Mouse (Mus musculus) c-Kit-positive CD71-positive TER-119-negative erythroid progenitor cells, embryonic 14.5 days (primary cell): ENCODE measurements around the gene Tmem87b.

ENCODE experiments used
- DNase-seq: peaks from one replicate; pipeline ENCODE4 v3.0.0-alpha.2; 2013; ENCODE audit warnings: low read depth

The Tmem87b gene

DNA sequence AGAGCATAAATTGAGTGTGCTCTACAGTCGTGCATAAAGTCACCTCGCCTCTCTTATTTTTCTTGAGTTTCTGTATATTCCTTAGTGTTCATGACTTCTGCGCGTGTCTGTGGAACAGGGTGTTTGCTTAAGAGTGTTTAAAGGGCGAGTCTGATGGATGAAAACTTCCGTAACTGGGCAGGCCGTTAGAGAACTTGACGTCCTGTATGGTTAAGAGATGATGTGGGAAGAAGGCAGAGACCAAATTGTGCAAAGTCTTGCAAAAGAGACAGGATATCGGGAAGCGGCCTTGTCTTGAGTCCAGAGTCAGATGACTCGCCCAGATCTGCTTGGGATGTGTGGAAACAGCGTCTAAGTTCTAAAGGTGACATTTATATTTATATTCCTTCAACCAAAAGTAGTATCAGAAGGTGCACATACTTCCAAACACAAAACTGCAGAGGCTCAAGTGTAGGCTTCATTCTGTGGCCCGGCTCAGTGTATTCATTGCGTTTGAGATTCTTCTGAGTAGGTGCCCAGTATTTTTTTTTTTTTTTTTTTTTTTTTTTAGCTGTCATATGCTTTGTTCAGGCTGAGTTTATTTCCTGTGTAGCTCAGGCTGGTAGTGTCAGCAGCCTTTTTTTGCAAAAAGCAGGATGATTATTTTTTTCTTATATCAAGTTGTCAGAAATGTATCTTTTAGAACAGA, 1.2 kb downstream of the Tmem87b start:
- no peak for DNase-seq

DNA sequence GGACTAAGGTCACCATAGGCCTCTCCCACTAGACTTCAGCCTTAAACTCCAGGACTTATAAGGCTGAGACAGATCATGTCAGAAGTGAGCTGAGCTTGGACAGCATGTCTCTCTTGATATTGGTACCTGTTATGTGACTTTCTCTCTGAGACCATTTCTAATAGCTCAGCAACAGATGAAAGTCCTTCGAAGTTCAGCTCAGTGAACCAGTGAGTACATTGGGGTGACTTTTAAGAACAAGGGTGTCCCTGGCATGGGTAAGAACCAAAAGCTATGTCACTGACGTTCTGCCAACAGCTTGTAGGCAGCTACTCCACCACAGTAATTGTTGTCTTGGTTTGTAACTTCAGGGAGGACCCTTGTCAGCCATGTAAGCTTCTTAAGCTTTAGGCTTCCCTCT, 2.7 kb downstream of the Tmem87b start:
- DNase-seq, result no peak

DNA sequence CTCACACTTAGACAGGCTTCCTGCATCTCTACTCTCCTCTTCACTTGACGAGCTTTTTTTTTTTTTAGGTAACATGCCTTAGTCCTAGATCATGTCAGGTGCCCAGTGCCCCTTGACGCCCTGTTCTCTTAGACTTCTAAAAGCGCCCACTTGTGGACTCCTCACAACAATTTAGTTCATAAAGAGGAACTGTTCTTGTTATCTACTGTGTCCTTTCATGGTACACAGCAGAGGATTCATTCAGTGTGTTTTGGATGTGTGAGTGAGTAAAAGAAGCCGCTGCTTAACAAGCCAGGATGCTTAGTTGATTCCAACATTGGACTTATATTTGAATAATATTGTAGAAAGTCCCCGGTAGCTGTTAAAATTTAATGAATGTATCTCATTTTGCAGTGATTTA, 6.0 kb downstream of the Tmem87b start:
- DNase-seq, result no peak

DNA sequence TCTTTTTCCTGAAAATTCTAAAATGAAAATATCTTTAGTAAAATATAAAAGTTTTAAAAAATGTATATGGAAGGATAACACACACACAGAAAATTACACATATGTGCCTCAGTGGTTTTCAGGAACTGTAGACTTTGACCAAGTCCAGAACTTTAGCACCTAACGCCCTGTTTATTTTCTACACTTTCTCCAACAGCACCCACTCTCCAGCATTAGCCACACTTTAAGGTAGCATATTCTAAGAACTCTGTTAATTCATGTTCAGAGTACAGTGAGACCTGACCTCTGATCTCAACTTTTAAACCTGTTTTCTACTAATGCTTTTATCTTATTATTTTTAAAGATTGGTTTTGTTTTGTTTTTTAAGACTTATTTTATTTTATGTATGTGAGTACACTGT, 9.9 kb downstream of the Tmem87b start:
- DNase-seq, result no peak

DNA sequence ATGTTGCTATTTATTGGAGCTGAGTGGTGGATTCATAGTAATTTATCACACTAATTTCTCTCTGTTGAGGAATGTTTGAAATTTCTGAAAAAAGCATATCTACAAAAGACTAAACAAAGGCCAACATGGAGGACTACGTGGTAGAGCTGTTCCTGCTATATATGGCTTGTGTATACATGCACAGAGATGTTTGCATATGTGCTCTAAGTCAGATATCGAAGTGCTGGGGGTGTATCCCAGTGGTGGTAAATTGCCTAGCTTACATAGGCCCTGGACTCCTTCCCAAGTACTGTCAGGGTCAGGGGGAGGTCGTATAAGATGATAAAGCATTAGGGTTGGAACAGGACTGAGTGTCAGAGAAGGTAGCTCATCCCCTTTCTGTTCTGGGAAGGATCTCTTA, 14.7 kb downstream of the Tmem87b start:
- no peak for DNase-seq

DNA sequence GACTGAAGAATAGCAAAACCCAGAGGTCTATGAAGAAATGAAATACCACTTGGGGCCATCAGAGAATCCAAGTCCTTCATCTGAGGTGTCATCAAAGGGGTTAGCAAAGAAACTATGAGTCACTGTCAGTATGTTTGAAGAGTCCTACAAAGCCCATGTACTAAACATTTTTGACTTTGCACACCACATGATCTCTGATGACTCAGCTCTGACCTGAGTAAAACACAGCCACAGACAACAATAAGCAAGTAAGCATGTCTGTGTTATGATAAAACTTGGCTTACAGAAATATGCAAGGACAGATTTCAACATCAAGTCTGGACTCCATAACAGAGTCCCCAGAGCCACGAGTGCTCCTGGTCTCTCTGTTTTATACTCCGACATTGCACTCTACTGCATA, 15.1 kb downstream of the Tmem87b start:
- DNase-seq, result no peak

DNA sequence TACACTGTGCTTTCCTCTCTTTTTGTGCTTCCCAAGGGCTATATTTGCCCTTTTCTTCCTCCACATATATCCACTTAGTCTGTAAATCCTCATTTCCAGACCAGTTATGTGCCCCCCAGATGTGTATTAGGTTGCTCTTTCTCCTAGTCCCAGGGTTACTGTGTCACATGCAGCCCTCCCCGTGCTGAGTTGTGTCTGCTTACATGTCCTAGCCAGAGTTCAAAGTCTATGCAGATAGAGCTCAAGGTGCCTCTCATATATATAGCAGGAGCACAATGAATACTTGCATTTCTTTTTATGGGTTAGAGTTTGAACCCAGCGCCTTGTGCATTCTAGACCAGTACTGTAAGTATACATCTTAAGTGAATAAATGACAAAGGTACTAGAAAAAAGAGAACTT, 15.5 kb downstream of the Tmem87b start:
- DNase-seq, result no peak

DNA sequence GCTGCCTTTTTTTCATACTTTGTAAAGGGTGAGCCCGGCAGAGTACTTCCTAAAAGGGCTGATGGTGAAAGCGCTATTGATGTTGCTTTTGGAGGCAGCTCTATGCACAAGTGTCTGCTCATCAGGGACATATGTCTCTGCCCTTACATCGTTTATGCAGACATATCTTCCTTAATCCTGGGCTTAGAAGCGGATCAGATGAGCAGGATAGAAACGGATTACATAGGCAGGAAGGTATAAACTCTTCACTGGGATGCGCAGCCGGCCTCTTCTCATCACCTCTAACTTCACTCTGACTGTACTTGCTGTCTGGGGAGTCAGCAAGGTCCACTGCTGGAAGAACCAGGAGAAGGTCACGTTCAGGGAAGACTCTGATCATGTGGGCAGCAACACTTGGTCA, 19.6 kb downstream of the Tmem87b start:
- DNase-seq, result no peak

DNA sequence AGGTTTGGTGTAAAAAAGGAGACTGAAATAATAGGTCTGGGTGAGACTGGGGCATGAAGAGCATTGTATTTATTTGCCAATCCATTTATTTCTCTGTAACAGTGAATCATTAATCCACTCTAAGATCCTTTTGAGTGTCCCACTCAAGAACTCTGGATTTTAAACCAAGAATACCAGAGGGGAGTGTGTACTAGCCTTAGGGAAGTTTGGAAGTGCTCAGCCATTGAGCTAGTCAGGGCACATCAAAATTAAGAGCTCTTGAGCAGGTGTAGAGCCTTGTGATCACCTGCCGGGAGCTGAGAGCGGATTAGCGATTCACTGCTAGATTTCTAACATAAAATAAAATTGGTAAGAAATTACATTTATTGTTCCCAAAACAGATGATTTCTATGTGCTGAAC, 20.7 kb downstream of the Tmem87b start:
- DNase-seq, result no peak

DNA sequence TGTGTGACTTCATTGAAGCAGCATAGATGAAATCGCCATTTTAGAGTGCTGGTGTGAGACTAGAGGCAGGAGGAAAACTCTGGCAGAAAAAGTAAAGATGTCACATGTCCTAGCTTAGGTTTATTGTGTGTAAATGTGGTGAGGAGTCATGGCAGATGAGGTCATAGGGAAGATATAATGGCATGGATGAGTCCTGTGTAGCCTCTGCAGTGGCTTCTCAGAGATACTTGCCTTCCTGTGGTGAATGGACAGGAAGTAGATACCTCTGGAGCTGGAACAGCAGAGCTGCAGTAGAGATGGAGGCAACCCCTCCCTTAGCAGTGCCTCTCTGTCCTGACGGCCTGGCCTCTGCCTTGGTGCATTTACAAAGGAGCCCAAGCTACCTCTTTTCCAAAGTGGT, 21.6 kb downstream of the Tmem87b start:
- DNase-seq, result no peak

DNA sequence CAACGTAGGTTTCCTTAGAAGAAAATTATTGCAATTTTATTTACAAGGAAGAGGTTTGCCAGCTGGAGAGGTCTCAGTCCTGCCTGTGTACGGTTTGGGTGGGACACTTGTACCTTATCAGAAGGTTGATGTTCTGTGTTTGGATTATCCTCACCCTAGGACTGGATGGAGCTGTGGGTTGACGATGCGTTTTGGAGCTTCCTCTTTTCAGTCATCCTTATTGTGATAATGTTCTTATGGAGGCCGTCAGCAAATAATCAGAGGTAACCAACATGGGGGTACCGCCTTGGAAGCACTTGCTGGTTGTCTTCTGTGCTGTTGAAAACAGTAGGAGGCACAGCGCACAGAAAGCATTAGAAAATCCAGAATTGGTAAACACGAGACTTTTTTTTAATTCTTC, 24.5 kb downstream of the Tmem87b start:
- DNase-seq, result no peak

DNA sequence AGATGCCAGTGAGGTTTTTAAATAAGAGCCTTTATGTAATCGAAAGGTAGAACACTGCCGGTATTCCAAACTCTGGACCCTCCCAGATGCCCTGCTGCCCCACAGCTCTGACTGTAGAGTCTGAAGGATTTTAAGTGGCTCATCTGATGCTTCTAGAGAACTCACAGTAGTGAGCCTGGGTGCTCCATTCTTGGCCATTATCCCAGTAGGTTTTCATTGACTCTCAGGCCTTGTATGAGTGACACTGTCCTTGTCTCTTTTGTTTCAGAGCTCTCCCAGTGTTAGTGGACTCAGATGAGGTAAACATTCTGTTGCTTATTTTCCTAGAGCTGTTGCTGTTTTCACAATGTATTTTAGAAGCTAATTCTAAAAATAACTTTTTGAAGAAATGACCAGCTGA, 32.1 kb downstream of the Tmem87b start:
- DNase-seq, result no peak

DNA sequence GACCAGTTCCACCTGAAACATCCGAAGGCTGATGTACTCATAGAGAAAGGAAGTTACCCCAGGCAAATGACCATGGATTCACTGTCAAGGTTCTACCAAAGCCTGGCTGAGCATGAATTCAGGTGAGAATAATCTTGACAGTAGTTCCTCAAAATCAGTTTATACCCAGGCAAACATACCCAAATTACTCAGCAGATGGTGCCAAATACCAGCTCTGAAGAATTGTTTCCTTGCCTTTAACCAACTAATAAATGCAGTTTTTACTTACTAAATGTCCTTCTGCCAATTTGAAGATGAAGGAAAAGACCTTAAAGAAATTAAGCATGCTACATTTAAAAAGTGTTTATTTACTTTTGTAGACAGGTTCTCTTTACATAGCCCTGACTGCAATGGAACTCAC, 38.8 kb downstream of the Tmem87b start:
- DNase-seq, result no peak

DNA sequence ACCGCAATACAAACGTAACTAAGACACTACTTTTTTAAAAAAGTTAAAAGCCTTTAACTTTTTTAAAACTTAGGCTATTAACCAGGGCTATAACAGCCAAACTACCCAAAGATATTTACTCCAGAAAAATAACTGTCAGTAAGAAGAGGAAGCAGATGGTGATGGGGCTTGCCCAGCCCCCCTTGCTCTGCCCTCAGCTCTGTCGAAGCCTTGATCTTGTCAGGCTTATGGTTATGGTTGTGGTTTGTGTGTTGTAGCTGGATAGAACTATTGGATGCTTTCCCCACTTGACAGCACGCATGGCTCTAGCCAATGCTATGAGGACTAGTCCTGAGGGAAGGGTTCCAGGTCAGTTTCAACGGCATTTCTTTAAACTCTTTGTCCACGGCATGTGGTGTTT, 41.0 kb downstream of the Tmem87b start:
- no peak for DNase-seq

DNA sequence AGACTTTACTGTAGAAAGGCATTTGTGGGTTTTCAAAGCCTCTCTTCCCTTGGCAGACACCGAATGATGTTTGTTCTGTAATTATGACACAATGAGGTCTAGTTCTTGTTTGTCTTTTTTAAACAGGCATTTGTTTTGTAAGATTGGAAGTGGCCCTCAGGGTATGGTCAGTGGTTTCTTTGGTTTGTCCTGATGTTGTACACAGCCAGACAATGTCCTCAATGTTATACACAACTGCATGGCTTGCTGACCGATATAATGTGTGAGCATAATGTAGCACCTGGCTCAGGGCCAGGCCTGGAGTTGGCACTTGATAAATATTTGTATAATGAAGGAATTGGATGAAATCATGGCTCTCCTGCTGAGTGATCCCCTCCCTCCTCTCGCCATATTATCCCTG, 41.9 kb downstream of the Tmem87b start:
- DNase-seq, result no peak

DNA sequence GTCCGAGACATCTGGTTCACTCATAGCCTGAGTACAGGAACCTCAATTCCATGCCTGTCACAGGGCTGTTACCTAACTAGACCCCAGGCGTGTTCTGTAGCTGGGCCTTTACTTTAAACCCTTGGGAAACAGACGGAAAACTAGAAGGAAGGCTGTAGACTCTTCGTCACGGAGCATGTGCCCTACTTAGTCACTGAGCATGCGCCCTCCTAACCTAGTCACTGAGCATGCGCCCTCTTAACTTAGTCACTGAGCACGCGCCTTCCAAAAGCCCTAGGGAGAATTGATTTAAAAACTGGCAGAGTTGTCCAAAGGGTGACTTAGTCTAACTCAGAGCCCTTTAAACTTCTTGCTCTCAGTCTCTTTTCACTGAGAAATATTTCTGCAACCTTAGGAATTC, 44.7 kb downstream of the Tmem87b start, which contains the start of gene Fbln7:
Gene Fbln7, plus strand, starts transcription at position 346 of the 400 bp plus-strand sequence.
- no peak for DNase-seq

DNA sequence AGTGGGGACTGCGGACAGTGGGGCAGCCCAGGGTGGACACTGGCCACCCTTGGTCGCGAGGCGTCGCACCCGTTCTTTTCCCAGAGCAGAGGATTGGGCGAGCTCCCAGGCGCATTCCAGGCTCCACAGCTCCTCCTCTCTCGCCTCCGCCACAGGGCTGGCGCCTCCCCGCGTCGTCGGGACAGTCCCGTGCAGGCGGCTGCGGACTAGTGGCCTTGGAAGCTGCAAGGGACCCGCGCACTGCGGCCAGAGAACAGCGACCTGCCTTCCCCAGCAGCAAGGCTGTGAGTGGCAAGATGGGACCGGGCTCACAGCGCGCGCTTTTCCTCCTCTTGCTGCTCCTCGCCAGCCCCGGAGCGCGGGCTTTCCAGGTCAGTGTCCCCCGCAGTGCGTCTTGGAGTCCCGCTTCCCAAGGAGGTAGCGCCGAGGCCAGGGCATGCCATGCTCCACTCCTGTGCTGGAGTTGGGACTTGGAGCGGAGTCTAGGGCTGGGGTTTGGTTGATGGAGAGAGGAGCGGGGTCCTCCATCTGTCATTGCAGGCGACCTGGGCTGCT, 45.9 kb downstream of the Tmem87b start:
- DNase-seq, result no peak

DNA sequence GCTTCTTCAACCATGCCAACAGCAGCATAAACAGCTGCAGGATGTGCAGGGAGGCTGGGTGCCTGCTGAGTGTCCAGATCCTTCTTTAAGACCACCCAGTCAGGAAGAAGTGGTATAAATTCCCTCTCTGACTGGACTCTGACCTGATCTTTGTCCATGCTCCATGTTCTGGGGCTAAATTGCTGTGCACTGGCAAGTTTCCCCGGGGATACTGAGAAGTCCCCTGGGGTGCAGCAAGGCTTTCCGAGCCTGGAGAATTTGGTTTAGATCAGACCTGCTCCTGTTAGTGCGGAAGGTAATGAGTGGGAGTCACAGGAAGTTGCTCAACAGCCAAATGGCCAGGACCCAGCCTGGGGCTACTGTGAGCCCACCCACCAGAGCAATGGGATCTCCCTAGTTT, 47.1 kb downstream of the Tmem87b start:
- no peak for DNase-seq

DNA sequence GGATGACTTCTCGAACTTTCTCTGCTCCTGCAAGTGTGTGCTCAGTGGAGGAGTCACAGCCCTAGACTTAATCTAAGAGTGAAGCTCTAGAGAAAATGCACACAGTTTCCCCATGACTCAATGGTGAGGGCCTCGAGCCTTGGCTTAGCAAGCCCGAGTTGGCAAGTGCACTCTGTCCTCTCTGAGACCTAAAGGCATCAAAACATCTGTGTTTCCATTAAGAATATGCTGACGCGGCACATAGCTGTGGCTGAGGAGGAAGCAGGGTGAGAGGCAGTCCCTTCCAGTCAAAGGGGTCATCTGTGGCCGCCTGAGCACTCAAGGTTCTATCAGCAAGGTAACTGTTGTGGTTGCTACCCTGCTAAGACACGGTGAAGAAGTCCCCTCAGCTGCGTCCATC, 53.7 kb downstream of the Tmem87b start:
- DNase-seq, result no peak

DNA sequence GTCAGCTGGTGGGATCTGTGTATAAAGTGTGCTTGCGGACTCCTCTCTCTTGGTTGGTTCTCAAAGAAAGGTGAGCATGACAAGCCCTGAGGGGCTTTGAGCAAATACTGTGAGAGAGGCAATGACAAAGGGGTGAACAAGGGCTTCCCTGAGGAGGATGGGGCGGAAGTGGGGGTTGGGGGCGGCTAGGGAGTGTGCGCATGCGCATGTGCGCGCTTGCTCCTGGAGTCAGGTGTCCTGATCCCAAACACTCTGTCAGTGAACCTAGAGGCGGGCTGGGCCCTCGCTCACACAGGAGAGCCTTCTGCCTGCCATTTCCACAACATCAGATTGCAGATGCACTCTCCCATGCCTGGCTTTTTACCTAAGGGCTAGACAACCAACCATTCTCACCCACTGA, 54.3 kb downstream of the Tmem87b start:
- no peak for DNase-seq

DNA sequence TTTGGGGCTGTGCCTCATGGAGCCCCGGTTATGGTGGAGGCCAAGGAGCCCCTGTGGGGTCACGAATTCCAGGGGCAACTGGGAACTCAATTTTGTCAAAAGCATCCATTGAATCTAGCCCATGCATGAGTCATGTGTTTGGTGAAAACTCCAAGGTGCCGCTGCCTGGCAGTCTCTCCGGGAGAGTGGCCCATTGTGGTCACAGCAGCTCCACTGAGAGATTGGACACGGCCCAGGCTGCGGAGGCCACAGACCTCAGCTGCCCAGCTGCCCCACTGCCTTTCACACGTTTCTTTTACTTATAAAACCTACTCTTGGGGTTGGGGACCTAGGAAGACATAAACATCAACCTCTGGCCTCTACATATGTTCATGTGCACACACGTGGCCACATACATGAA, 57.6 kb downstream of the Tmem87b start:
- no peak for DNase-seq

DNA sequence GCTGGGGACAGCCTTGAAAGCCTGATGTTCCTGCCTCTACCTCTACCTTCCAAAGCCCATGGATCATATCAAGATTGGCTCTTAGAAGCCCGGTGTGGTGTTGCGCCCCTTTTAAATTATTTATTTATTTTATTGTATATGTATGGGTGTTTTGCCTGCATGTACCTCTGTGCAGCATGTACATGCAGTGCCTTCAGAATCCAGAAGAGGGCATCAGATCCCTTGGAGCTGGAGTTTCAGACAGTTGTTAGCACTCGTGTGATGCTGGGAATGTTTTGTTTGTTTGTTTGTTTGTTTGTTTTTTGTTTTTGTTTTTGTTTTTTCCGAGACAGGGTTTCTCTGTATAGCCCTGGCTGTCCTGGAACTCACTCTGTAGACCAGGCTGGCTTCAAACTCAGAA, 63.3 kb downstream of the Tmem87b start:
- peak; percentile 17 for DNase-seq

DNA sequence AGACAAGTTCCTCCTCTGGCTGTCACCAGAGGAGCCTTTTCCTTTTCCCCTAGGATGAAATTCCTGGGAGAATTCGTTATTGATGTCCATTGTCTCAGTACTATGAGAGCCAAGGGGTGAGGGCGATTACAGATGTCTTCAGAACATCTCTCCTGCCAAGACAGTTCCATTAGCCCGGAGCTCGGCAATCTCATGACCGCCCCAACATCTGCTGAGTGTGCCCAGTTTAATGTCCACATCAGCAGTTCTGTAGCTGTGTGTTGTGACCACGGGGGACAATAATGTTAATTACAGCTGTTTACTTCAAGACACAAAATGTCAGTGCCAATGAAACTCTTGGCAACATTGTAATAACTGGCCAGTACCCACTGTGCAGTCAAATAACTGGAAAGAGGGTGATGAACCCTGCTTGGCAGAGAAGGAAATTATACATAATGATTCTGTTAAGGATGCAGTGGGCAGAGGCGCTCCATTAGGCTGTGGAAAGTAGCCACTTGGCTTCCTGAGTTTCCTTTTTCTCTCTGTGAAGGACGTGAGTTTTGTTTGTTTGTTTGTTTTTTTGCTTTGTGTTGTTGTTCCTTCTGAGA, 67.4 kb downstream of the Tmem87b start:
- no peak for DNase-seq
